Mouse (Mus musculus) heart, embryonic 12.5 days (tissue): Measurements from ENCODE around the gene Cmklr1. TPM values are rescaled to one million over a fixed set of nuclear protein-coding genes. Genes with fewer than 3 reads are reported as not detected.

Experiments
- ATAC-seq: fragments of 200-750 bp; cut with Nextera tagmentation; 2 replicates; pipeline ENCODE4 v1.8.0; 2017; ENCODE audit warnings: moderate TSS enrichment, moderate library complexity; ENCODE audit not compliant: insufficient number of reproducible peaks, low FRiP score
- H3K27ac ChIP-seq: fragments of 300-500 bp; sonication (generic); 2 replicates; pipeline ENCODE4 v1.5.1; 2016; ENCODE audit warnings: mild to moderate bottlenecking, moderate library complexity; ENCODE audit not compliant: poor library complexity, severe bottlenecking
- H3K27me3 ChIP-seq: fragments of 300-500 bp; sonication (generic); replicated peaks from 2 replicates; pipeline ENCODE4 v1.6.1; 2016; ENCODE audit warnings: mild to moderate bottlenecking, moderate library complexity
- H3K36me3 ChIP-seq: fragments of 300-500 bp; sonication (generic); 2 replicates; pipeline ENCODE4 v1.6.1; 2016; ENCODE audit warnings: mild to moderate bottlenecking, moderate library complexity
- H3K4me1 ChIP-seq: fragments of 300-500 bp; sonication (generic); replicated peaks from 2 replicates; pipeline ENCODE4 v1.6.1; 2016; ENCODE audit warnings: mild to moderate bottlenecking
- H3K4me2 ChIP-seq: fragments of 300-500 bp; sonication (generic); 2 replicates; pipeline ENCODE4 v1.6.1; 2016; ENCODE audit warnings: mild to moderate bottlenecking, moderate library complexity
- H3K4me3 ChIP-seq: fragments of 300-500 bp; sonication (generic); 2 replicates; pipeline ENCODE4 v1.5.1; 2016; ENCODE audit warnings: mild to moderate bottlenecking
- H3K9ac ChIP-seq: fragments of 300-500 bp; sonication (generic); 2 replicates; pipeline ENCODE4 v1.6.1; 2016; ENCODE audit warnings: mild to moderate bottlenecking, moderate library complexity
- H3K9me3 ChIP-seq: fragments of 300-500 bp; sonication (generic); replicated peaks from 2 replicates; pipeline ENCODE4 v1.6.1; 2016; ENCODE audit warnings: mild to moderate bottlenecking, moderate library complexity
- WGBS: fragments of 180-500 bp; shearing (Covaris S2); methylation state at CpG from one replicate; pipeline ENCODE4 v1.1.7; 2016; 5-methylcytosine and 5-hydroxymethylcytosine counted together
- polyA plus RNA-seq: library from polyadenylated mRNA; unstranded; fragments of >200 nt; fragmentation: Nextera tagmentation; extraction: Ambion mirVana; gene quantifications from 2 replicates; pipeline ENCODE4 v1.2.1, GENCODE M21; 2016

The Cmklr1 gene
- polyA plus RNA-seq, 1 experiment from 2014 or later: 1.8 TPM

GRCm38 (mm10) chr5:113620130-113620716 is 30.0 kb downstream of the Cmklr1 start:
- Histone ChIP-seq H3K27ac (no peak overlapping the region), H3K9me3 (peaks cover 6% of the 10 kb centered on the region; the same call in 1 of the 2 replicates), H3K4me1 (peaks cover 12% of the 10 kb centered on the region; the same call in 1 of the 2 replicates), H3K27me3 (0 out of 2 replicates have a peak, but pooled peaks cover 18% of the 10 kb centered on the region), H3K4me3 (no peak overlapping the region), H3K4me2 (no peak overlapping the region), H3K9ac (no peak overlapping the region), H3K36me3 (no peaks in the 10 kb centered on the region)
- 67% methylated on average over 16 of the region's 16 CpGs for WGBS
- no peak for ATAC-seq

GRCm38 (mm10) chr5:113619151-113619550 is 31.1 kb downstream of the Cmklr1 start:
- Histone ChIP-seq H3K27me3 (0 out of 2 replicates have a peak, but pooled peaks cover 11% of the 10 kb centered on the region), H3K9me3 (peaks cover under 1% of the 10 kb centered on the region; the same call in 1 of the 2 replicates), H3K4me3 (no peak overlapping the region), H3K36me3 (no peaks in the 10 kb centered on the region; the same call in 1 of the 2 replicates), H3K9ac (no peak overlapping the region), H3K4me2 (no peak overlapping the region), H3K27ac (no peak overlapping the region), H3K4me1 (peaks cover 12% of the 10 kb centered on the region; the same call in 1 of the 2 replicates)
- ATAC-seq: no peak
- WGBS: 76% methylated on average over 1 of the region's 1 CpGs

- no peaks in the 10 kb centered on the region for H3K9me3 ChIP-seq
- no peak overlapping the region for H3K4me3 ChIP-seq
- H3K4me2 ChIP-seq: no peak overlapping the region
- H3K4me1 ChIP-seq: peaks cover 12% of the 10 kb centered on the region; the same call in 1 of the 2 replicates
- H3K36me3 ChIP-seq: no peaks in the 10 kb centered on the region; the same call in 1 of the 2 replicates
- H3K27ac ChIP-seq: no peak overlapping the region
- ATAC-seq: no peak
- 86% methylated on average over 4 of the region's 4 CpGs for WGBS
- H3K9ac ChIP-seq: no peak overlapping the region
- H3K27me3 ChIP-seq: 0 out of 2 replicates have a peak, but pooled peaks cover 7% of the 10 kb centered on the region
Measured at GRCm38 (mm10) chr5:113618716-113619115, 31.5 kb downstream of the Cmklr1 start.

GRCm38 (mm10) chr5:113611771-113612233 is 38.4 kb downstream of the Cmklr1 start:
- H3K4me1 ChIP-seq: peaks cover 16% of the 10 kb centered on the region
- H3K9me3 ChIP-seq: no peaks in the 10 kb centered on the region
- H3K27ac ChIP-seq: no peak overlapping the region
- H3K4me2 ChIP-seq: no peak overlapping the region
- peaks cover 23% of the 10 kb centered on the region for H3K27me3 ChIP-seq
- H3K9ac ChIP-seq: no peak overlapping the region
- WGBS: 57% methylated on average over 12 of the region's 12 CpGs
- H3K4me3 ChIP-seq: no peak overlapping the region
- ATAC-seq: no peak
- H3K36me3 ChIP-seq: no peaks in the 10 kb centered on the region; the same call in 1 of the 2 replicates

- Histone ChIP-seq H3K9me3 (no peaks in the 10 kb centered on the region), H3K4me3 (no peak overlapping the region), H3K36me3 (no peaks in the 10 kb centered on the region; the same call in 1 of the 2 replicates), H3K4me1 (peaks cover 16% of the 10 kb centered on the region), H3K9ac (no peak overlapping the region), H3K27me3 (peaks cover 22% of the 10 kb centered on the region), H3K27ac (no peak overlapping the region), H3K4me2 (no peak overlapping the region)
- 83% methylated on average over 6 of the region's 6 CpGs for WGBS
- ATAC-seq: no peak
Measured at GRCm38 (mm10) chr5:113611131-113611530, 39.1 kb downstream of the Cmklr1 start.

- 77% methylated on average over 5 of the region's 6 CpGs for WGBS
Measured at GRCm38 (mm10) chr5:113610490-113610889, 39.7 kb downstream of the Cmklr1 start.

GRCm38 (mm10) chr5:113609891-113610290 is 40.3 kb downstream of the Cmklr1 start:
- peaks cover 16% of the 10 kb centered on the region for H3K4me1 ChIP-seq
- no peaks in the 10 kb centered on the region; the same call in 1 of the 2 replicates for H3K36me3 ChIP-seq
- H3K9ac ChIP-seq: no peak overlapping the region
- no peaks in the 10 kb centered on the region for H3K9me3 ChIP-seq
- no peak overlapping the region for H3K27ac ChIP-seq
- peaks cover 22% of the 10 kb centered on the region for H3K27me3 ChIP-seq
- H3K4me3 ChIP-seq: no peak overlapping the region
- no peak overlapping the region for H3K4me2 ChIP-seq
- ATAC-seq: no peak
- WGBS: 73% methylated on average over 5 of the region's 5 CpGs

More at GRCm38 (mm10) chr5:113610490-113610889, 39.7 kb downstream of the Cmklr1 start:
- H3K4me2 ChIP-seq: no peak overlapping the region
- no peak overlapping the region for H3K27ac ChIP-seq
- peaks cover 22% of the 10 kb centered on the region for H3K27me3 ChIP-seq
- ATAC-seq: no peak
- H3K36me3 ChIP-seq: no peaks in the 10 kb centered on the region; the same call in 1 of the 2 replicates
- H3K4me1 ChIP-seq: peaks cover 16% of the 10 kb centered on the region
- H3K4me3 ChIP-seq: no peak overlapping the region
- H3K9me3 ChIP-seq: no peaks in the 10 kb centered on the region
- H3K9ac ChIP-seq: no peak overlapping the region

GRCm38 (mm10) chr5:113608511-113608910 is 41.7 kb downstream of the Cmklr1 start:
- ATAC-seq: peak; percentile 33; the same call in 1 of the 2 replicates
- Histone ChIP-seq H3K27me3 (peaks cover 22% of the 10 kb centered on the region), H3K4me1 (peaks cover 16% of the 10 kb centered on the region), H3K4me2 (no peak overlapping the region), H3K9me3 (no peaks in the 10 kb centered on the region), H3K27ac (no peak overlapping the region), H3K36me3 (no peaks in the 10 kb centered on the region), H3K4me3 (no peak overlapping the region), H3K9ac (no peak overlapping the region)
- 76% methylated on average over 8 of the region's 8 CpGs for WGBS

GRCm38 (mm10) chr5:113607941-113608431 is 42.2 kb downstream of the Cmklr1 start:
- Histone ChIP-seq H3K9me3 (no peaks in the 10 kb centered on the region), H3K9ac (no peak overlapping the region), H3K4me3 (no peak overlapping the region), H3K36me3 (no peaks in the 10 kb centered on the region), H3K4me2 (no peak overlapping the region), H3K27me3 (peaks cover 22% of the 10 kb centered on the region), H3K4me1 (peaks cover 16% of the 10 kb centered on the region), H3K27ac (no peak overlapping the region)
- ATAC-seq: no peak
- WGBS: 28% methylated on average over 13 of the region's 13 CpGs

- no peaks in the 10 kb centered on the region for H3K36me3 ChIP-seq
- H3K4me2 ChIP-seq: no peak overlapping the region
- no peaks in the 10 kb centered on the region for H3K9me3 ChIP-seq
- 58% methylated on average over 8 of the region's 8 CpGs for WGBS
- peaks cover 16% of the 10 kb centered on the region for H3K4me1 ChIP-seq
- no peak for ATAC-seq
- H3K9ac ChIP-seq: no peak overlapping the region
- H3K4me3 ChIP-seq: no peak overlapping the region
- peaks cover 22% of the 10 kb centered on the region for H3K27me3 ChIP-seq
- H3K27ac ChIP-seq: no peak overlapping the region
Measured at GRCm38 (mm10) chr5:113606961-113607785, 43.1 kb downstream of the Cmklr1 start.

- WGBS: 73% methylated on average over 3 of the region's 3 CpGs
- Histone ChIP-seq H3K27ac (no peak overlapping the region), H3K4me3 (no peak overlapping the region), H3K27me3 (peaks cover 19% of the 10 kb centered on the region), H3K9ac (no peak overlapping the region), H3K36me3 (no peaks in the 10 kb centered on the region), H3K9me3 (no peaks in the 10 kb centered on the region), H3K4me2 (no peak overlapping the region), H3K4me1 (peaks cover 8% of the 10 kb centered on the region)
- ATAC-seq: no peak
Measured at GRCm38 (mm10) chr5:113606121-113606520, 44.1 kb downstream of the Cmklr1 start.
